Mouse (Mus musculus) thymus, adult 2 months (tissue): ENCODE results near the gene Kcnq1.

Experiments
- CTCF ChIP-seq: fragments of 200-500 bp; IDR thresholded peaks from 2 replicates; pipeline ENCODE4 v1.5.1; 2012; ENCODE audit warnings: mild to moderate bottlenecking, control low read depth, low read length, moderate library complexity, borderline replicate concordance; ENCODE audit not compliant: control insufficient read depth, poor library complexity, insufficient read depth; ENCODE audit errors: extremely low read depth
- POLR2A ChIP-seq: fragments of 200-500 bp; IDR thresholded peaks from 2 replicates; pipeline ENCODE4 v1.6.1; 2012; ENCODE audit warnings: mild to moderate bottlenecking, low read length, control low read depth, moderate library complexity; ENCODE audit not compliant: control insufficient read depth, poor library complexity, insufficient read depth; ENCODE audit errors: extremely low read depth

- TF ChIP-seq CTCF (no peak), POLR2A (no peak)
Observed at GRCm38 (mm10) chr7:143197951-143198440, 91.8 kb downstream of the Kcnq1 start.
